Mouse (Mus musculus) adrenal gland, postnatal 4 days (tissue): ENCODE measurements around the gene Amph. TPM values are rescaled to one million over a fixed set of nuclear protein-coding genes. Genes with fewer than 3 reads are reported as not detected.

Source experiments
- total RNA-seq, 2 experiments: library from RNA; stranded (reverse); gene quantifications; 2 replicates each; pipeline ENCODE4 v1.2.3; 2021

Gene Amph
- total RNA-seq, 2 experiments from 2014 or later: 6.4 to 8.6 TPM

Other genes with a start within 250 kb of the Amph start
- 10 to 100 TPM; 74.8 to 76.4 TPM for gene Vps41, start 230.9 kb upstream of the Amph start, total RNA-seq